Mouse (Mus musculus): ENCODE data around the gene Rnd3.

DNA sequence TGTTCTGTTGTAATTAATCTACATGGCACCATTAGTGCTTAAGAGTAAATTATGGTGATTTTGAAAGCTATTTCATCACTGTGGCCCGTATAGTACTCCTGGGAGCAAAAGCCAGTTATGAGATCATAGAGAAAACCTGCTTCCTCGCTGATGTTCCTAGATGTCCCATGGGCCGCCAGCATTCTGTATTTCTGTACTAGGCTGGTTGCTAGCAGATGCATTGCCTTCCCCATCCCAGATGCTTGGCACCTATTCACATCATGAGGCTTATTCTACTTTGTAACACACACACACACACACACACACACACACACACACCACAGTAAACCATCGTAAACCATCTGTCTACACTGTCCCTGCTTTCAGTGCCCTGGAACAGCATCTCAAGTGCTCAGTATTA, 34.1 kb upstream of the Rnd3 start:
- TF ChIP-seq CTCF (IDR thresholded peaks at IDR 0.05; ENCODE audit: control insufficient read depth, insufficient read depth, low read length), result no peak
- no peak for TF ChIP-seq POLR2A (IDR thresholded peaks at IDR 0.05; ENCODE audit: borderline replicate concordance, control insufficient read depth, low read depth, low read length)

Measured in bone marrow, adult 2 months (tissue).